Mouse (Mus musculus): ENCODE data around the gene Acbd4. TPM values are rescaled to one million over a fixed set of nuclear protein-coding genes. Genes with fewer than 3 reads are reported as not detected.

The Acbd4 gene
- not detected for polyA plus RNA-seq (2014; fragmentation: Illumina TruSeq; extraction: RNeasy Lipid Tissue Mini Kit (QIAGEN cat#74804))

GRCm38 (mm10) chr11:103101481-103101865, at the start of gene Acbd4, which contains the start of gene Plcd3:
TSS of gene Acbd4 (plus strand) at chr11:103101682.
TSS of gene Plcd3 (minus strand) at chr11:103101658.

GRCm38 (mm10) chr11:103116008-103116818, 14.7 kb downstream of the Acbd4 start, which contains the start of gene Hexim1:
TSS of gene Hexim1 (plus strand) at chr11:103116231.

GRCm38 (mm10) chr11:103131701-103132575, 30.5 kb downstream of the Acbd4 start, which contains the start of gene Hexim2:
TSS of gene Hexim2 (plus strand) at chr11:103132429.

Other genes with a start within 250 kb of the Acbd4 start
- gene Eftud2, start 220.7 kb upstream of the Acbd4 start, polyA plus RNA-seq (2014; fragmentation: Illumina TruSeq; extraction: RNeasy Lipid Tissue Mini Kit (QIAGEN cat#74804)): 43.2 TPM
- gene Ccdc103, start 220.5 kb upstream of the Acbd4 start, polyA plus RNA-seq (2014; fragmentation: Illumina TruSeq; extraction: RNeasy Lipid Tissue Mini Kit (QIAGEN cat#74804)): 1.8 TPM
- gene Fam187a, start 216.5 kb upstream of the Acbd4 start, polyA plus RNA-seq (2014; fragmentation: Illumina TruSeq; extraction: RNeasy Lipid Tissue Mini Kit (QIAGEN cat#74804)): not detected
- not detected for gene Gfap, start 200.8 kb upstream of the Acbd4 start, polyA plus RNA-seq (2014; fragmentation: Illumina TruSeq; extraction: RNeasy Lipid Tissue Mini Kit (QIAGEN cat#74804))
- gene Kif18b, start 176.6 kb upstream of the Acbd4 start, polyA plus RNA-seq (2014; fragmentation: Illumina TruSeq; extraction: RNeasy Lipid Tissue Mini Kit (QIAGEN cat#74804)): 0.77 TPM
- not detected for gene C1ql1, start 155.0 kb upstream of the Acbd4 start, polyA plus RNA-seq (2014; fragmentation: Illumina TruSeq; extraction: RNeasy Lipid Tissue Mini Kit (QIAGEN cat#74804))
- gene Nmt1, start 73.5 kb upstream of the Acbd4 start, polyA plus RNA-seq (2014; fragmentation: Illumina TruSeq; extraction: RNeasy Lipid Tissue Mini Kit (QIAGEN cat#74804)): 10.2 TPM
- 10.7 TPM for gene Dcakd, start 73.3 kb upstream of the Acbd4 start, polyA plus RNA-seq (2014; fragmentation: Illumina TruSeq; extraction: RNeasy Lipid Tissue Mini Kit (QIAGEN cat#74804))
- gene Plcd3, start within 50 bp of the Acbd4 start, polyA plus RNA-seq (2014; fragmentation: Illumina TruSeq; extraction: RNeasy Lipid Tissue Mini Kit (QIAGEN cat#74804)): not detected
- 60.1 TPM for gene Hexim1, start 14.5 kb downstream of the Acbd4 start, polyA plus RNA-seq (2014; fragmentation: Illumina TruSeq; extraction: RNeasy Lipid Tissue Mini Kit (QIAGEN cat#74804))
- 3.1 TPM for gene Hexim2, start 30.7 kb downstream of the Acbd4 start, polyA plus RNA-seq (2014; fragmentation: Illumina TruSeq; extraction: RNeasy Lipid Tissue Mini Kit (QIAGEN cat#74804))
- not detected for gene Fmnl1, start 69.4 kb downstream of the Acbd4 start, polyA plus RNA-seq (2014; fragmentation: Illumina TruSeq; extraction: RNeasy Lipid Tissue Mini Kit (QIAGEN cat#74804))
- gene 1700023F06Rik, start 106.9 kb downstream of the Acbd4 start, polyA plus RNA-seq (2014; fragmentation: Illumina TruSeq; extraction: RNeasy Lipid Tissue Mini Kit (QIAGEN cat#74804)): not detected
- not detected for gene Spata32, start 116.8 kb downstream of the Acbd4 start, polyA plus RNA-seq (2014; fragmentation: Illumina TruSeq; extraction: RNeasy Lipid Tissue Mini Kit (QIAGEN cat#74804))
- not detected for gene Map3k14, start 165.8 kb downstream of the Acbd4 start, polyA plus RNA-seq (2014; fragmentation: Illumina TruSeq; extraction: RNeasy Lipid Tissue Mini Kit (QIAGEN cat#74804))

All from ovary, adult 10 weeks (tissue).